ENCODE assay signal across 8 mouse cellular contexts in the genomic region with DNA sequence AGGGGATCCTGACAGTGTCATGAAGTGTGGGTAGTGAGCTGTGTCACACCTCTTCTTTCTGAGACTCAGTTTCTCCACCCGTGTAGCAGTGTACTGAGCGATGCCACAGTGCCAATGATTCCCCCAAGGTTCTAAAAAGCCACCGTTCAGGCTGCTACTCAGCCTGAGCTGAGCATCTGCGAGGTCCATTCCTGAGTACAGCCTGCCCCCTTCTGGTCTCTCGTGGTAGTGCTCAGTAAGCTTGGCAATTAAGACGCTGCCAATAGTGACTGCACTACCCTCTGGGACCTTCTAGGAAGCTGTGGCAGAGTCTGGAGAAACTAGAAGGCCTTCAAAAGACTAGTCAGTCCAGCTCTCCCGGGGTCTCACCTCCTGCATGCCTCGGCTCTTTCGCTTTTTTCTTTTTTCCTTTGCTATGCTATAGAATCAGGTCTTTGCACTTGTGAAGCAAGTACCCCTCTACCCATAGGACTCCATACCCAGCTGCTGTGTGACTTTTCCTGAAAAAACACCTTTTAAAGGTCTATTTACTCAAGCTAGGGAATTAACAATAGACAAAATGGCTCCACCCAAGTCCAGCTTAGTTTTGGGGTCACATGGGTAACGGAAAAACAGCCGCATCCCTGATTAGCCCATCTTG. TPM values are rescaled to one million over a fixed set of nuclear protein-coding genes. Genes with fewer than 3 reads are reported as not detected.
A peak's percentile ranks its signal among the peaks of the same experiment; 100 is the strongest.
DNase-seq lines count a peak whose midpoint lies in the region; ATAC-seq and TF ChIP-seq lines count a peak whose summit lies in the region.

No protein-coding gene starts in this region.

- H3K36me3 ChIP-seq in G1E (replicated peaks) = no peaks in the 10 kb centered on the region
- no peaks in the 10 kb centered on the region for H3K36me3 ChIP-seq in forebrain, embryonic 16.5 days (ENCODE audit: control insufficient read depth, insufficient read depth)
- H3K36me3 ChIP-seq in hindbrain, embryonic 10.5 days = no peaks in the 10 kb centered on the region
- H3K36me3 ChIP-seq in lung, postnatal 0 days (ENCODE audit: insufficient read depth, low read length) = no peaks in the 10 kb centered on the region

- peaks cover 10% of the 10 kb centered on the region for H3K4me1 ChIP-seq in G1E (ENCODE audit: insufficient read depth, low read depth, low read length)
- no peaks in the 10 kb centered on the region for H3K4me1 ChIP-seq in forebrain, embryonic 16.5 days (replicated peaks; ENCODE audit: control insufficient read depth, insufficient read depth, low read length)
- peaks cover 8% of the 10 kb centered on the region for H3K4me1 ChIP-seq in hindbrain, embryonic 10.5 days (replicated peaks)
- no peaks in the 10 kb centered on the region for H3K4me1 ChIP-seq in lung, postnatal 0 days (ENCODE audit: insufficient read depth, low read depth, low read length)

- WGBS in forebrain, embryonic 16.5 days = 15% methylated on average over 11 of the region's 11 CpGs
- 14% methylated on average over 11 of the region's 11 CpGs for WGBS in hindbrain, embryonic 10.5 days
- WGBS in lung, postnatal 0 days = 16% methylated on average over 11 of the region's 11 CpGs

- H3K4me3 ChIP-seq in G1E (ENCODE audit: low read depth, low read length) = no peak overlapping the region
- H3K4me3 ChIP-seq in forebrain, embryonic 16.5 days (replicated peaks; ENCODE audit: low read length) = no peak overlapping the region
- no peak overlapping the region for H3K4me3 ChIP-seq in hindbrain, embryonic 10.5 days
- no peak overlapping the region for H3K4me3 ChIP-seq in lung, postnatal 0 days (ENCODE audit: low read depth, low read length)

- no peak overlapping the region for H3K9ac ChIP-seq in forebrain, embryonic 16.5 days (replicated peaks; ENCODE audit: low read depth, low read length)
- H3K9ac ChIP-seq in lung, postnatal 0 days (replicated peaks; ENCODE audit: low read depth) = no peak overlapping the region

- no peak overlapping the region for H3K27ac ChIP-seq in forebrain, embryonic 16.5 days (ENCODE audit: low read length)
- H3K27ac ChIP-seq in hindbrain, embryonic 10.5 days = no peak overlapping the region
- H3K27ac ChIP-seq in lung, postnatal 0 days (ENCODE audit: low read length) = no peak overlapping the region

- no peak for TF ChIP-seq EP300 in lung, postnatal 0 days (IDR thresholded peaks at IDR 0.05)

- H3K27me3 ChIP-seq in G1E (ENCODE audit: insufficient read depth, low read length) = peaks cover 25% of the 10 kb centered on the region
- H3K27me3 ChIP-seq in forebrain, embryonic 16.5 days (replicated peaks; ENCODE audit: control insufficient read depth, insufficient read depth, low read length) = no peaks in the 10 kb centered on the region
- H3K27me3 ChIP-seq in hindbrain, embryonic 10.5 days (ENCODE audit: insufficient read depth, poor library complexity, severe bottlenecking) = 0 out of 2 replicates have a peak, but pooled peaks cover 4% of the 10 kb centered on the region
- H3K27me3 ChIP-seq in lung, postnatal 0 days (replicated peaks; ENCODE audit: insufficient read depth, low read length) = no peaks in the 10 kb centered on the region

- H3K9me3 ChIP-seq in G1E (replicated peaks) = no peaks in the 10 kb centered on the region
- H3K9me3 ChIP-seq in forebrain, embryonic 16.5 days (ENCODE audit: control insufficient read depth, low read length) = no peaks in the 10 kb centered on the region
- H3K9me3 ChIP-seq in hindbrain, embryonic 10.5 days = no peaks in the 10 kb centered on the region
- no peaks in the 10 kb centered on the region for H3K9me3 ChIP-seq in lung, postnatal 0 days (ENCODE audit: low read length)

- peak; percentile 54 for ATAC-seq in G1E (ENCODE audit: extremely low read depth, insufficient number of reproducible peaks, low FRiP score, poor library complexity, severe bottlenecking)
- peak; percentile 85 for ATAC-seq in forebrain, embryonic 16.5 days
- peak; percentile 82 for ATAC-seq in lung, postnatal 0 days

- peak; percentile 78 for TF ChIP-seq CTCF in G1E (IDR thresholded peaks at IDR 0.05; ENCODE audit: low read depth, low read length)
- TF ChIP-seq CTCF in lung, postnatal 0 days (IDR thresholded peaks at IDR 0.05) = peak; percentile 98

- peak; percentile 48 for DNase-seq in G1E (ENCODE audit: low spot score)
- peak; percentile 85 for DNase-seq in cerebellum, adult 11-12 months
- peak; percentile 89 for DNase-seq in hindbrain, embryonic 10.5 days (ENCODE audit: low spot score)
- peak; percentile 84 for DNase-seq in layer of hippocampus, adult 9-11 months
- peak; percentile 92 for DNase-seq in lung, postnatal 0 days (ENCODE audit: low spot score)
- DNase-seq in retina, adult 2 months (ENCODE audit: low read depth, low spot score) = peak; percentile 75
- DNase-seq in thymus, postnatal 25 days = peak; percentile 73

- no peak overlapping the region for H3K4me2 ChIP-seq in forebrain, embryonic 16.5 days (ENCODE audit: low read length)
- H3K4me2 ChIP-seq in lung, postnatal 0 days (replicated peaks; ENCODE audit: low read depth, low read length) = no peak overlapping the region

RNA-seq across cellular contexts. Expression of a gene that starts 36.4 kb away (rescaled TPM):
- total RNA-seq in G1E (2014; fragmentation: Nextera tagmentation) = not detected in 2 replicates
- 0.12 and 0.82 TPM in 2 replicates for total RNA-seq in G1E (2017)
- not detected in 2 replicates for polyA plus RNA-seq in G1E (2012)
- 316 and 452 TPM in 2 replicates for polyA plus RNA-seq in forebrain, embryonic 16.5 days (2015; fragmentation: Nextera tagmentation; extraction: Ambion mirVana)
- polyA plus RNA-seq in hindbrain, embryonic 10.5 days (2016; fragmentation: Nextera tagmentation; extraction: Ambion mirVana) = 400 and 454 TPM in 2 replicates
- 3,302 and 3,486 TPM in 2 replicates for polyA plus RNA-seq in lung, postnatal 0 days (2015; fragmentation: Nextera tagmentation; extraction: Ambion mirVana)

RNA-seq across cellular contexts. Expression of a gene that starts 50.2 kb away (rescaled TPM):
- not detected in 2 replicates for total RNA-seq in G1E (2014; fragmentation: Nextera tagmentation)
- total RNA-seq in G1E (2017) = 0.06 and 0.11 TPM in 2 replicates
- polyA plus RNA-seq in G1E (2012) = not detected in 2 replicates
- polyA plus RNA-seq in forebrain, embryonic 16.5 days (2015; fragmentation: Nextera tagmentation; extraction: Ambion mirVana) = 0.04 TPM in 2 replicates
- polyA plus RNA-seq in hindbrain, embryonic 10.5 days (2016; fragmentation: Nextera tagmentation; extraction: Ambion mirVana) = 0.01 and 0.07 TPM in 2 replicates
- polyA plus RNA-seq in lung, postnatal 0 days (2015; fragmentation: Nextera tagmentation; extraction: Ambion mirVana) = 0.23 TPM in 2 replicates

Comparison
In these comparisons a context has a peak if more than half of its experiments do, and no peak if none do; other contexts are left out.
1. RNA of a gene that starts 36.4 kb away (polyA plus RNA-seq): 3,302 to 3,486 TPM in lung, postnatal 0 days, 400 to 454 TPM in hindbrain, embryonic 10.5 days and 316 to 452 TPM in forebrain, embryonic 16.5 days; not detected in G1E; every median in the first group is over 100 times any median in the second.
2. Peak in every context shown above with its lines, with median percentiles within 50 percentile points of each other: ATAC-seq and DNase-seq.